Mouse (Mus musculus): ENCODE data around the gene Dhrs3. TPM values are rescaled to one million over a fixed set of nuclear protein-coding genes. Genes with fewer than 3 reads are reported as not detected.

Dhrs3 gene
- total RNA-seq, 1 experiment from 2014 or later = 43.0 TPM

DNA sequence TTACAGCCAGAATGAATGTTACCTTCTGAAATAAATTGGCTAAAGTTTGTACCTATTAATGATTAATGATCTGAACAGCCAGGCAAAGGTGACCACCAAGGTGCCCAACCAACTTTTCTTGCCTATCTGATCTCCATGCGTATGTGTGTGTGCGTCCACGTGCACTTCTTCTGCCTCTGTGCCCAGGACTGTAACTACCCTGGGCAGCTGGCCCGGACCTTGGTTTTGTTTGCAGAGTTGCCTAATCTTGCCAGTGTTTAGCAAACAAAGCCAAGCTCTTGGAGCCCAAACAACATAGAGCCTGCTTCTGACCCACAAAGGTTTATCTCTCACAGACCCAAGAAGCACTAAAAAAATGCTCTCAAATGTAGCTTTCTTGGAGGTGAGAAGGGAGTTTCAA is 64.6 kb downstream of the Dhrs3 start:
- ATAC-seq (replicated peaks; ENCODE audit: insufficient number of reproducible peaks, low FRiP score, low TSS enrichment, poor library complexity, severe bottlenecking) = no peak

DNA sequence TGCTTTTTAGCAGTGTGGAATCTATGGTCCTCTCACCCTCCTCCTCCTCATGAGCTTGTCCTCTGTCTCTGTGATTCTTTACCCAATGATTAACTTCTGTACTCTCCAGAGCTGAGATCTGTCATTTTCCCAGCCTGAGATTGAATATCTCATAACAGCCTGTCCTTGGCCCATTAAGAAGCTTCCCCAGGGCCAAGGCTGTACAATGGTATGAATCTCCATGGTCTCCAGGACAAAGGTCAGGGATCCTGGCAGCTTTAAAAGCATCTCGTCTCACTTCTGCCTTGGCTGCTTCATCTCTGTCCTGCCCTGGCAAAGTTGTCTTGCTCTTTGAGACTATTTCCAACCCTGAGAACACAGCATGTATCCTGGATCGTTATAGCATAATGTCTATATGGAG is 65.1 kb downstream of the Dhrs3 start:
- no peak for ATAC-seq (replicated peaks; ENCODE audit: insufficient number of reproducible peaks, low FRiP score, low TSS enrichment, poor library complexity, severe bottlenecking)

GRCm38 (mm10) chr4:144960188-144960904 is 67.7 kb downstream of the Dhrs3 start:
- peak; percentile 66 for ATAC-seq (replicated peaks; ENCODE audit: insufficient number of reproducible peaks, low FRiP score, low TSS enrichment, poor library complexity, severe bottlenecking)

DNA sequence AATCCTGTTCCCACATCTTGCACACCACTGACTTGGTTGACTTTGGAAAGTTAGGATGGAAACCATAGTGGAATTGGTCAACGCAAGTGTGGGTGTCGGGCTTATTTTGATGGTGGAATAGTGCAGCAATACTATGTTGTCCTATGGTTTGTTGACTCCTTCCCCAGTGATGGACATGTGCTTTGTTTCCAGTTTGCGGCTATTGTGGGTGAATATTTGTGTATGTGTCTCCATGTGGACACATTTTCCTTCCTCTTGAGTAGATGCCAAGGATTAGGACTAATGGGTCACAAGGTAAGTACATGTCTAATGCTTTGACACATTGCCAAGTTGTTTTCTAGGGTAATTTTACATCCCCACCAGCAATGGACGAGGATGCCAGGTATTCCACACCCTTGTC is 68.6 kb downstream of the Dhrs3 start:
- no peak for ATAC-seq (replicated peaks; ENCODE audit: insufficient number of reproducible peaks, low FRiP score, low TSS enrichment, poor library complexity, severe bottlenecking)

- ATAC-seq (replicated peaks; ENCODE audit: insufficient number of reproducible peaks, low FRiP score, low TSS enrichment, poor library complexity, severe bottlenecking) = no peak
Observed at GRCm38 (mm10) chr4:144961696-144962095, 69.1 kb downstream of the Dhrs3 start.

- no peak for ATAC-seq (replicated peaks; ENCODE audit: insufficient number of reproducible peaks, low FRiP score, low TSS enrichment, poor library complexity, severe bottlenecking)
Observed at GRCm38 (mm10) chr4:144965255-144965654, 72.6 kb downstream of the Dhrs3 start.

- no peak for ATAC-seq (replicated peaks; ENCODE audit: insufficient number of reproducible peaks, low FRiP score, low TSS enrichment, poor library complexity, severe bottlenecking)
Observed at GRCm38 (mm10) chr4:144968371-144968770, 75.7 kb downstream of the Dhrs3 start.

DNA sequence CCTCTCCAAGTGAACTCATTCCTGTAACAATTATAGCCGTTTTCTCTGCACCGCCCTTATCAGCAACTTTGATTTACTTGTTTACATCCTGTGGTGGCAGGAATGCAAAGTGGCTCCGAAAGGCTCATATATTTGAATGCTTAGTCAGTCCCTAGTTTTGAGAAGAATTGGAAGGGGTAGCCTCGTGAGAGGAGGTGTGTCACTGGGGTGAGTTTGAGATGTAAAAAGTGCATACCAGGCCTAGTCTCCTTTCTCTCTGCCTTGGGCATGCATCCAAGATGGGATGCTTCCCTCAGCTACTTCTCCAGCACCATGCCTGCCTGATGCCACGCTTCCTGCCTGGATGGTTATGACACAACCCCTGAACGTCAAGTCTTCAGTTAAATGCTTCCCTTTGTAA is 76.4 kb downstream of the Dhrs3 start:
- no peak for ATAC-seq (replicated peaks; ENCODE audit: insufficient number of reproducible peaks, low FRiP score, low TSS enrichment, poor library complexity, severe bottlenecking)

DNA sequence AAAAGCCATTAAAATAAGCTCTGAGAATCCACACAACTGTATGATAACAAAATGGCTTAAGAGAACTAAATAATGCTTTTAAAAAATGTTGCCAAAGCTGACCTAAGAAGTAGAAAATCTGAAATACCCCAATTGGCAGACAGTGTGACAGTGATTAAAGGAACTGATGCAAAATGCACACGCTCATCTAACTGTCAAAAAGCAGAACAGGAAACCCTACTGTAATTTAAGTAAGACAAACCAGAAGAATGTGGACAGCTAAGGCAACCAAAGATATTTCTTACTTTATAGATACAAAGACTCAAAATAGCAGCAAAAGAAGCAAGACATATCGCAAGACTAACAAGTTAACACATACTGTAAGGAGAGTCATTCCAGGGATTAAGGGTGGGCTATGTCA is 78.4 kb downstream of the Dhrs3 start:
- 0 out of 2 replicates have a peak, but pooled peaks have one; percentile 36 for ATAC-seq (replicated peaks; ENCODE audit: insufficient number of reproducible peaks, low FRiP score, low TSS enrichment, poor library complexity, severe bottlenecking)

- no peak for ATAC-seq (replicated peaks; ENCODE audit: insufficient number of reproducible peaks, low FRiP score, low TSS enrichment, poor library complexity, severe bottlenecking)
Observed at GRCm38 (mm10) chr4:144972948-144973720, 80.5 kb downstream of the Dhrs3 start.

DNA sequence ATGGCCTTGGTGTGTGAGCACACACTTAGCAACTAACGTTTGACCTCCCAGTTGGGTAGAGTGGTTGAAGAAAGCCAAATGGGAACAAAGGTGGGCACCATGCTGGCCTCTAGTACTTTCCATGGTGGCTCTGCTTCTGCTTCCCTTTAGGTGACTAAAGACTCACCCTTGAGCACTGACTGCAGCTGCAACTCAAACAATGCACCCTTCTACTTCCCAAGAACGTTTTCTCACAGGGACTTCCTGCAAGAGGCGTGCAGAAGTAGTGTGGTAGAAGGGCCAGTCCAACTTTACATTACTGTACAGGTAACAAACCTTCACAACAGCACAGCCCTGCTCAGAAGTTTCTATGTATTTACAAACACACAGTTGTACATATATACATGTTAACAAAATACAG is 81.8 kb downstream of the Dhrs3 start:
- ATAC-seq (replicated peaks; ENCODE audit: insufficient number of reproducible peaks, low FRiP score, low TSS enrichment, poor library complexity, severe bottlenecking) = no peak

GRCm38 (mm10) chr4:144975505-144975904 is 82.9 kb downstream of the Dhrs3 start:
- no peak for ATAC-seq (replicated peaks; ENCODE audit: insufficient number of reproducible peaks, low FRiP score, low TSS enrichment, poor library complexity, severe bottlenecking)

DNA sequence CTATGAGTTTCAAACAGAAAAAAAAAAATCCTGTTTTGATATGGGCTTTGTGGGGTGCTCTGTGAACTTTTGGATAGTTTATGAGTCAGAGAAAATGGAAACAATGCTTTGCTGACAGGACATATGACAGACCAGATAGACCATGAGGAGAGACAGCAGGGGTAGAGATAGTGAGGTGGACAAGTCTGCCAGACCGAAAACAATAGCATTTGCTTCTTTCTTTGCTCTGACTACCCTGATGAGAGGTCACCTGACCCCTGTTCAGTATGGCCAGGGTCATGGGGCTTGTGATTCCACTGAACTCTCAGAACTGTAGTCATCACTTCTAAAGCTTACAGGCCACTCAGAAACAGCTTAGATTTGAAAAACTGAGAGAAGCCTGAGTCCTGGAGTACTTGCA is 84.4 kb downstream of the Dhrs3 start:
- no peak for ATAC-seq (replicated peaks; ENCODE audit: insufficient number of reproducible peaks, low FRiP score, low TSS enrichment, poor library complexity, severe bottlenecking)

Other genes with a start within 250 kb of the Dhrs3 start
- gene Gm436, start 206.5 kb upstream of the Dhrs3 start, total RNA-seq (2017) = not detected in 3 replicates
- gene Gm13178, start 171.4 kb upstream of the Dhrs3 start, total RNA-seq (2017) = not detected in 3 replicates
- not detected in 3 replicates for gene Gm438, start 106.2 kb upstream of the Dhrs3 start, total RNA-seq (2017)